Mouse (Mus musculus) common myeloid progenitor, adult 5-6 weeks (primary cell): ENCODE data around the gene Fam221a. TPM values are rescaled to one million over a fixed set of nuclear protein-coding genes. Genes with fewer than 3 reads are reported as not detected.

Source experiments
- ATAC-seq: replicated peaks from 2 replicates; pipeline ENCODE4 v1.8.0; 2016; ENCODE audit warnings: low read depth, mild to moderate bottlenecking, moderate TSS enrichment, inconsistent platforms; ENCODE audit not compliant: poor library complexity, severe bottlenecking
- total RNA-seq: library from RNA; stranded (forward); fragments of 200-1000, 187-1606 nt; gene quantifications from 2 replicates; pipeline ENCODE4 v1.2.3, GENCODE M21; 2017

Gene Fam221a
- total RNA-seq: 3.2 and 4.0 TPM in 2 replicates

DNA sequence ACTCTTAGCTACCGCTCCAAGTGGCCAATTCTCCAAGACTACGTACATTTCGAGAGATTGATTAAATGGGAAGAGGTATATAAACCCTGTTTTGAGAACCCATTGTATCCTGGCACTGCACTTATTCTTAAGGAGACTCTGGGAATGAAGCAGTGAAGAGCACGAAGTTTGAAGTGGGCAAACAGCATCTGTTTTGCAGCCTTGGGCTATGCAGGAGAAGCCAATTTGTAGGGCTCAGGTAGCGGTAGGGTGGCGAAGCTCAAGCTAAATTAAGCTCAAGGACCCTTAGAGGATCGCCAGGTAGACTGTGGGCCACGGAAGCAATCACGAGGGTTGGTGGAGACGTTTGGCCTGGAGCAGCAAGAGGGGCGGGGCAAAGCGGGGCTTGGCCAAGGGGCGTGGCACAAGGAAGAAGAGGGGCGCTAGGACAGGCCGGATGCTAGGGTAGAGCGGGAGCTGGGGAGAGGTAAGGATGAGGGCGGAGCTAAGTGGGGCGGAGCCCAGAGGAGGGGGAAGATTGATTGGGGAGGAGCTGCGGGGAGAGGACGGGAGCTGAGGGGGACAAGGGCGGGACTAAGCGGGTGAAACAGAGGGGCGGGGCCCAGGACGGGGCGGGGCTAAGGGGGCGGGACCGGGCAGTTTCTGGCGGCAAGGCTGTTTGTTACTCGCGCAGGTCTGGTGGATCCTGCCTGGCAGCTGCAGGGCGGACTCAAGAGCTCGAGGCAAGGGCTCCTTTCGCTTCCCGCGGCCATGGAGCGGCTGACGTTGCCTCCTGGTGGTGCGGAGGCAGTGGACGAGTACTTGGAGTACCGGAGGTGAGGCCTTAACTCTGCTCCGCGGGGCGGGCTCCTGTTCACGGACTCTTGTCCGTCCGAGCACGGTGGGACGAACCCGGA, at the start of gene Fam221a:
Fam221a (plus strand) TSS at position 581 of the 896 bp plus-strand sequence.
- ATAC-seq: peak; percentile 98

DNA sequence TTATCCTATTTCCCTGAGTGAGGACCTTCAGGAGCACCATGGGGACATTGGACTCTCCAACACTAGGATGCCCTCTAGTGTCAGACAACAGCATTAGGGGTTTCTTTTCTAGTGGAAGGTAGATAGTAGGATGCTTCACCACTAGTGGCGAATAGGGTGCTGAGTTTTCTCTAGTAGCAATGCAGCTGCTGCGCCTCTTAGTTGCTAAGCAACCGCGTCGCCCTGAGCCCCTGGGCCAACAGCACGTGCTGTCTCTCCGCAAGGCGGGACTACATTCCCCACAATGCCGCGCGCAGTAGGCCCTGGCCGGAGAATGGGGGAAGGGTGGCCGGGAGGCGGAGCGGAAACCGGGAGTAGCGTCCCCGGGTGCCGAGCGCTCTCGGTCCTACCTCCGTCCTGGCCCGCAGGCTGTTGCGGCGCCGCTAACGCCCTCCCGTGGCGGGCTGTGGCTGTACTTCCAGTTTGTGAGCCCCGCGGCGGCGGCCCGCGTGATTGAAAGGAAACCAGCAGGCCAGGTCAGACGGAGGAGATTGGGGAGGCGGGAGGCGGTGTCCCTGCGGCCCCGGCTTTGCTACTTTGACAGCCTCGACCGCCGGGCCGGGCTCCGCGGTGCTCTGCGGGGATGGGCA, 48.5 kb upstream of the Fam221a start, which contains the start of gene Ccdc126:
Ccdc126 (plus strand) TSS at position 309 of the 629 bp plus-strand sequence.
- ATAC-seq: peak; percentile 98

GRCm38 (mm10) chr6:49319595-49320315, 47.8 kb upstream of the Fam221a start:
- no peak for ATAC-seq

- 0 out of 2 replicates have a peak, but pooled peaks have one; percentile 5 for ATAC-seq
Observed at GRCm38 (mm10) chr6:49321341-49321740, 46.2 kb upstream of the Fam221a start.

GRCm38 (mm10) chr6:49322056-49322455, 45.5 kb upstream of the Fam221a start:
- ATAC-seq: no peak

GRCm38 (mm10) chr6:49322986-49323385, 44.6 kb upstream of the Fam221a start:
- no peak for ATAC-seq

- no peak for ATAC-seq
Observed at GRCm38 (mm10) chr6:49324528-49324927, 43.0 kb upstream of the Fam221a start.

DNA sequence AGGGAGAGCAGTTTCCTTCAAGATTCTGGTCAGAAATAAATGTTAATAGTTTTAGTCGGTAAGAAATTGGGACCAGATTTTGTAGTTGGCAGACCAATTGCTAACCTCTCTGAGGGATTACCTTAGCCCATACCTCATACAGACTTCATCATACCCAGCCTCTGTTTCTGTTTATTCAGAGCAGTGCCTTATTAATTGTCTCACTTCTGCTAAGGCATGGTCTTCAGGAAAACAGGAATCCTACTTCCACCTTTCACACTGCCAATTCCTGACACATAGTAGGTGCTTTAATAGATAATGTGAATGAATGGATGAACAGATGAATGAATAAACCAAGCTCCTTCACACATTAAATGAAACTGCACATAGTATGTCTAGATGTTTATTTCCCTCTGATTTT, 42.2 kb upstream of the Fam221a start:
- no peak for ATAC-seq

GRCm38 (mm10) chr6:49326846-49327245, 40.7 kb upstream of the Fam221a start:
- no peak for ATAC-seq

DNA sequence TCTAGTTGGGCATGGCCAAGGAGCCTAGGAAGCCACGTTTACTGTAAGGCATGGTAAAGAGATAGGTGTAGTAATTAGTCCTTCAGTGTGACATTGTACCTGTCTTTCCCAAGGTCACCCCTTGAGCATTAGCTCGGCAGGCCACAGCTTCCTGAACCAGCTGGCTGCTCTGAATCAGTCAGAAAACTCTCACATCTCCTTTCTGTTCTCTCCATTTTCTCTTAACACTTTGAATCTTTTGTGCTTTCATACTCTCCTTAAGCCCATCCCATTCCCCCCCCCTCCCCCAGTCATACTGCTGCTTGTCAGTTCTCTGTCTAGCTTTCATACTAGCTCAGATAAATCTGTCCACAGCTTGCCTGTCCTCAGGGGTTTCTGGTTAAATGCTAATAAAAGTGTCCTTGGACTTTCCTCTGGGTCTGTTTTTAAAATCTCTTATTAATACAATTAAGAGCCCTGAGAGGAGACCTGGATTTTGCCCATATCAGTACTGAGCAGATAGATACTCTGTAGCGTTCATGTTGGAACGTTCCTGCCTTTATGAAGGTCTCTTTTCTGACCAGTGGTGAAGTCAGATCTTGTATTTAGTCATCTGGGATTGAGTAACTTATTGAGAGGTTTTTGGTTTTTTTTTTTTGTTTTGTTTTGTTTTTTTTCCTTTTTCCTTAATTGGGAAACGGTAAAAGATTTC, 36.0 kb upstream of the Fam221a start:
- no peak for ATAC-seq

GRCm38 (mm10) chr6:49332060-49332370, 35.5 kb upstream of the Fam221a start:
- no peak for ATAC-seq

DNA sequence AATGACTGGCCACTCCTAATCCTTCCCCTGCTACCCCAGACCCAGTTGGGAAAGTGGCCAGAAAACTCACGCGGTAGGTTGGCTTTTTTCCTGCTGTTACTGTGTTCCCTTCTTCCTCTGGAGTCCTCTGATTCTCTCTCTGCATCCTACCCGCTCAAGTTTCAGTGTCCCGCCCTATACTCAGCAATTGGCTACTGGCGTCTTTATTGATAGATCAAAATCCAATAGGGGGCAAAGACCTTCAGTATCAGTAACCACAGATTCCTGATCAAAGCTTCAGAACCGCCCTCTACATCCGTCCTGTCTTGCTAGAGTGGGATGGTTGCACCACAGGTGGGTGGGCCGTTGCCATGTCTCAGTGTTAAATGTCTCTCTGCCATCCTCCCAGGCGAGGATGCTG, 29.0 kb upstream of the Fam221a start:
- no peak for ATAC-seq

DNA sequence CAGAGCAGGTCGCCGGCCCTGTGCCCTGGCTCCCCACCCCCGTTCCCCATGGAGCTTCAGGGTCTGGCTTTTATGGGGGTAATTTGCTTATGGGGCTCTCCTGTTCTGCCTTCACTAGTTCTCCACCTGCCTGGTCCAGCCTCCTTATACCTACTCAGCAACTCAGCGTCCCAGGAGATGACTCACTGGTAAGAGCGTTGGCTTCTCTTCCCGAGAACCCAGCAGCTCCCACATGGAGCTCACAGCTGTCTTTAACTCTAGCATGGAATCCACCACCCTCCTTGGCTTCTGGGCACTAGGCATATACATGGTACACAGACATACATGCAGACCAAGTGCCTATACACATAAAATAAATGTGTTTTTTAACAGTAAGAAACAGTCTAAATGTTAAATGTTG, 28.4 kb upstream of the Fam221a start:
- ATAC-seq: no peak

GRCm38 (mm10) chr6:49343737-49344469, 23.6 kb upstream of the Fam221a start:
- ATAC-seq: peak; percentile 80

DNA sequence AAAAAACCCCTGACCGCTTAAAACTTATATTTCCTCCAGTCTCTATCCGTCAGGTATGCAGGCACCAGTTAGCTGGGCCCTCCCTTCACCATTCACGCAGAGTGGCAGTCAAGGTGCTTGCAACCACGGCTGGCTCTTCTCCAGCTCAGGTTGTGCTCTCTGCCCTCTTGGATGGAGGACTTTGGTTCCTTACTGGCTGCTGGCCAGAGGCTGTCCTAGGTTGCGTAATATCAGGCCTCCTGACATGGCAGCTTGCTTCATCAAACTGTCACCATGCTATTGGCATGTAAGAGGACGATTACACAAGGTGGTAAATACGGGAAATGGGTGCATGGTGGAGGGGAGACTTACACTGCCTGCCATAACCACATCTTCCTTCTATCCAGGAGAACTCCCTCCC, 17.7 kb upstream of the Fam221a start:
- ATAC-seq: no peak

DNA sequence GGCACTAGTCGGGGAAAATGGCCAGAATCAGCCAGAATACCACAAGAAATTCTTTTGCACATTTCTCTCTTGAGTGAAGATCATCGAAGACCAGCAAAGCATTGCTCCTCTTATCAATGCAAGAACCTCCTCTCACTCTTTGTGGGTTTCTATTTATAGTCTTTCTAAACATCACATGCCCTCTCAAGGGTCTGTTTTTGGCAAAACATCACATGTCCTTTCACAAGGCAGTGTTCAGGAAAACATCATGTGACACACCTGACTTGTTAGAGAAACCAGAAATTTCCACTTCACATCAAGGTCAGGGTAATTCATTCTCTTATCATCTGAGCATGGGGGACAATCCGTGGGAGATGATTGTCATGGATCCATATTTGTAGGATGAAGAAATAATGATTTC, 12.9 kb upstream of the Fam221a start:
- ATAC-seq: no peak

DNA sequence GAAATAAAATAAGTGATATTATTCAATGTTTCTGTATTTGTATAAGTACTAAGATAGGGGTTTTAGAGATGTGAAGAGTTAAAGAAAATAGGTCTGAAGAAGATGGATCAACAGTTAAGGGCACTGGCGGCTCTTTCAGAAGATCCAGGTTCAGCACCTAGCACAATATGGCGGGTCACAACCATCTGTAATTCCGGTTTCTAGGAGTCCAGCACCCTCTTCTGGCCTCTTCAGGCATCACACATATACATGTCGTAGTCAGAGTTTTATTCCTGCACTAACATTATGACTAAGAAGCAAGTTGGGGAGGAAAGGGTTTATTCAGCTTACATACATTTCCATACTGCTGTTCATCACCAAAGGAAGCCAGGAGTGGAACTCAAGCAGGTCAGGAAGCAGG, 12.4 kb upstream of the Fam221a start:
- ATAC-seq: no peak

- peak; percentile 71 for ATAC-seq
Observed at GRCm38 (mm10) chr6:49360420-49360819, 7.1 kb upstream of the Fam221a start.

- no peak for ATAC-seq
Observed at GRCm38 (mm10) chr6:49368212-49368611, 673 bp downstream of the Fam221a start.

DNA sequence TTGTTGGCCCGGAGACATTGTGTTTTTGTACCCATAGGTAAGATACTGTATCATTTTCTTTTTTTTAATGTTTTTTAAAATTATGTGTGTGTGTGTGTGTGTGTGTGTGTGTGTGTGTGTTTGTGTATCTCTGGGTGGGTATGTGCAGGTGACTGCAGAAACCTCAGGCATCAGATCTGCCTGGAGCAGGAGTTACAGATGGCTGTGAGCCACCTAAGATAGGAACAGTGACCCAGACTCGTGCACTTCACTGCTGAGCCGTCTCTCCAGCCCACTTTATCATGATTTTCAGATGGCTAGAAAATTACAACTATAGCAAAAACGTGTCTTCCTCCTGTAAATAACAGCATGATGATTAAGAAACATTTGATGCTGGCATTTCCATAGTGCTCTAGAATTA, 5.2 kb downstream of the Fam221a start:
- no peak for ATAC-seq
